Comparison of ENCODE assay signal across 13 mouse cellular contexts in genomic region chr13:39537724-39538440, GRCm38 (mm10).
DNase-seq lines count a peak whose midpoint lies in the region; ATAC-seq and TF ChIP-seq lines count a peak whose summit lies in the region.
"Had no signal": no experiment of that assay in that cellular context is flagged by ENCODE, and none has a peak within 500 bp of the region (broad histone marks: within the 10 kb centered on the region; RNA-seq: fewer than 3 reads in every experiment).

No protein-coding gene starts in this region.

- ATAC-seq in forebrain, embryonic 11.5 days (replicated peaks; ENCODE audit: low FRiP score): no peak
- ATAC-seq in midbrain, embryonic 14.5 days (ENCODE audit: low FRiP score, low TSS enrichment): no peak
- no peak for ATAC-seq in midbrain, postnatal 0 days (ENCODE audit: low FRiP score)
- no peak for ATAC-seq in hindbrain, embryonic 13.5 days (ENCODE audit: low FRiP score)
- ATAC-seq: forebrain, embryonic 16.5 days; inflammation-experienced regulatory T-cells, adult 6 months had no signal

- H3K4me2 ChIP-seq in forebrain, embryonic 11.5 days (ENCODE audit: low read depth, low read length, severe bottlenecking): no peak overlapping the region
- peak overlapping the region; percentile 15; the same call in 1 of the 2 replicates for H3K4me2 ChIP-seq in midbrain, embryonic 14.5 days (ENCODE audit: low read length)
- no peak overlapping the region for H3K4me2 ChIP-seq in midbrain, postnatal 0 days (ENCODE audit: low read depth, low read length, poor library complexity, severe bottlenecking)
- H3K4me2 ChIP-seq in hindbrain, embryonic 13.5 days: peak overlapping the region; percentile 13; the same call in 1 of the 2 replicates

- no peak overlapping the region for H3K9ac ChIP-seq in forebrain, embryonic 11.5 days (ENCODE audit: low read length)
- H3K9ac ChIP-seq in midbrain, embryonic 14.5 days (replicated peaks; ENCODE audit: low read length): no peak overlapping the region
- no peak overlapping the region for H3K9ac ChIP-seq in midbrain, postnatal 0 days (replicated peaks; ENCODE audit: low read length, poor library complexity, severe bottlenecking)
- H3K9ac ChIP-seq in hindbrain, embryonic 13.5 days: no peak overlapping the region

- H3K27me3 ChIP-seq in forebrain, embryonic 10.5 days (ENCODE audit: poor library complexity, severe bottlenecking): peaks cover 12% of the 10 kb centered on the region
- H3K27me3 ChIP-seq in forebrain, embryonic 11.5 days (ENCODE audit: control insufficient read depth, insufficient read depth, low read length): 0 out of 2 replicates have a peak, but pooled peaks cover under 1% of the 10 kb centered on the region
- 0 out of 2 replicates have a peak, but pooled peaks cover 3% of the 10 kb centered on the region for H3K27me3 ChIP-seq in midbrain, embryonic 14.5 days (ENCODE audit: control insufficient read depth, insufficient read depth, low read length)
- H3K27me3 ChIP-seq in midbrain, postnatal 0 days (ENCODE audit: insufficient read depth, low read length): no peaks in the 10 kb centered on the region
- peaks cover 53% of the 10 kb centered on the region for H3K27me3 ChIP-seq in hindbrain, embryonic 13.5 days

- H3K4me3 ChIP-seq in forebrain, embryonic 10.5 days: no peak overlapping the region
- H3K4me3 ChIP-seq in forebrain, embryonic 11.5 days (ENCODE audit: low read depth, low read length): no peak overlapping the region
- H3K4me3 ChIP-seq in midbrain, embryonic 14.5 days (replicated peaks; ENCODE audit: low read depth, low read length): no peak overlapping the region
- no peak overlapping the region for H3K4me3 ChIP-seq in midbrain, postnatal 0 days (ENCODE audit: low read depth, low read length)
- H3K4me3 ChIP-seq in hindbrain, embryonic 13.5 days: no peak overlapping the region

- no peak overlapping the region for H3K27ac ChIP-seq in forebrain, embryonic 10.5 days
- H3K27ac ChIP-seq in forebrain, embryonic 11.5 days (ENCODE audit: low read depth, low read length): no peak overlapping the region
- H3K27ac ChIP-seq in midbrain, embryonic 14.5 days (replicated peaks; ENCODE audit: low read depth, low read length): no peak overlapping the region
- no peak overlapping the region for H3K27ac ChIP-seq in midbrain, postnatal 0 days (ENCODE audit: low read depth, low read length)
- H3K27ac ChIP-seq in hindbrain, embryonic 13.5 days: no peak overlapping the region; the same call in 1 of the 2 replicates

- no peaks in the 10 kb centered on the region for H3K9me3 ChIP-seq in forebrain, embryonic 10.5 days
- H3K9me3 ChIP-seq in forebrain, embryonic 11.5 days (ENCODE audit: control insufficient read depth, low read length): no peaks in the 10 kb centered on the region
- H3K9me3 ChIP-seq in midbrain, embryonic 14.5 days (ENCODE audit: control insufficient read depth, low read length): no peaks in the 10 kb centered on the region
- H3K9me3 ChIP-seq in midbrain, postnatal 0 days (ENCODE audit: low read length): no peaks in the 10 kb centered on the region
- no peaks in the 10 kb centered on the region for H3K9me3 ChIP-seq in hindbrain, embryonic 13.5 days

- 51% methylated on average over 14 of the region's 14 CpGs for WGBS in forebrain, embryonic 10.5 days
- WGBS in forebrain, embryonic 11.5 days: 50% methylated on average over 14 of the region's 14 CpGs
- WGBS in midbrain, embryonic 14.5 days: 37% methylated on average over 14 of the region's 14 CpGs
- WGBS in midbrain, postnatal 0 days: 40% methylated on average over 14 of the region's 14 CpGs
- 33% methylated on average over 14 of the region's 14 CpGs for WGBS in hindbrain, embryonic 13.5 days

- no peaks in the 10 kb centered on the region for H3K36me3 ChIP-seq in forebrain, embryonic 10.5 days (replicated peaks)
- H3K36me3 ChIP-seq in forebrain, embryonic 11.5 days (ENCODE audit: control insufficient read depth, insufficient read depth, low read length): no peaks in the 10 kb centered on the region
- H3K36me3 ChIP-seq in midbrain, embryonic 14.5 days (ENCODE audit: control insufficient read depth, insufficient read depth, low read length): no peaks in the 10 kb centered on the region
- H3K36me3 ChIP-seq in midbrain, postnatal 0 days (ENCODE audit: insufficient read depth, low read length): no peaks in the 10 kb centered on the region
- no peaks in the 10 kb centered on the region for H3K36me3 ChIP-seq in hindbrain, embryonic 13.5 days

- TF ChIP-seq CTCF in midbrain, postnatal 0 days (IDR thresholded peaks at IDR 0.05): no peak

- peak; percentile 24 for DNase-seq in forebrain, embryonic 10.5 days (ENCODE audit: extremely low spot score, low spot score)
- DNase-seq in forebrain, embryonic 11.5 days (ENCODE audit: low spot score): no peak
- DNase-seq in midbrain, embryonic 14.5 days: peak; percentile 31
- no peak for DNase-seq in midbrain, postnatal 0 days (ENCODE audit: low spot score)
- peak; percentile 61 for DNase-seq in retina, embryonic 14.5 days (ENCODE audit: low spot score)
- DNase-seq in adrenal gland, postnatal 14 days: no peak
- no peak for DNase-seq in layer of hippocampus, postnatal 36 days
- DNase-seq: adrenal gland, postnatal 25 days; left cerebral cortex, postnatal 4 days; right cerebral cortex, postnatal 4 days had no signal

- peaks cover 13% of the 10 kb centered on the region for H3K4me1 ChIP-seq in forebrain, embryonic 10.5 days
- 0 out of 2 replicates have a peak, but pooled peaks cover 2% of the 10 kb centered on the region for H3K4me1 ChIP-seq in forebrain, embryonic 11.5 days (replicated peaks; ENCODE audit: control insufficient read depth, insufficient read depth, low read length)
- H3K4me1 ChIP-seq in midbrain, embryonic 14.5 days (ENCODE audit: control insufficient read depth, insufficient read depth, low read length): peaks cover 9% of the 10 kb centered on the region
- no peaks in the 10 kb centered on the region for H3K4me1 ChIP-seq in midbrain, postnatal 0 days (ENCODE audit: insufficient read depth, low read length)
- H3K4me1 ChIP-seq in hindbrain, embryonic 13.5 days (replicated peaks): peaks cover 11% of the 10 kb centered on the region

Comparison
In these comparisons a context has a peak if more than half of its experiments do, and no peak if none do; other contexts are left out.
1. DNase-seq: peak in forebrain, embryonic 10.5 days (single experiment), midbrain, embryonic 14.5 days (single experiment) and retina, embryonic 14.5 days (single experiment); none in forebrain, embryonic 11.5 days (single experiment), midbrain, postnatal 0 days (single experiment), adrenal gland, postnatal 14 days (single experiment) and layer of hippocampus, postnatal 36 days (0 of 2).
2. H3K4me2 ChIP-seq: peak in midbrain, embryonic 14.5 days (single experiment) and hindbrain, embryonic 13.5 days (single experiment); none in forebrain, embryonic 11.5 days (single experiment) and midbrain, postnatal 0 days (single experiment).